In genomic region chr11:55158785-55159359, GRCm38 (mm10) we compare ENCODE assay signal across 9 mouse cellular contexts. TPM values are rescaled to one million over a fixed set of nuclear protein-coding genes. Genes with fewer than 3 reads are reported as not detected.
A peak's percentile ranks its signal among the peaks of the same experiment; 100 is the strongest.
DNase-seq lines count a peak whose midpoint lies in the region; ATAC-seq and TF ChIP-seq lines count a peak whose summit lies in the region.
"Had no signal": no experiment of that assay in that cellular context is flagged by ENCODE, and none has a peak within 500 bp of the region (broad histone marks: within the 10 kb centered on the region; RNA-seq: fewer than 3 reads in every experiment).

No protein-coding gene starts in this region.

- 51% methylated on average over 13 of the region's 13 CpGs for WGBS in heart, adult 2 months
- 48% methylated on average over 13 of the region's 13 CpGs for WGBS in liver, postnatal 0 days (ENCODE audit: insufficient replicate concordance)

- H3K27ac ChIP-seq in cortical plate, adult 2 months (ENCODE audit: insufficient read depth, low read length), result no peak overlapping the region
- H3K27ac ChIP-seq in heart, adult 2 months, result no peak overlapping the region
- H3K27ac ChIP-seq in liver, postnatal 0 days (ENCODE audit: low read depth), result no peak overlapping the region
- H3K27ac ChIP-seq: lung, embryonic 15.5 days had no signal

- peak; percentile 87 for TF ChIP-seq CTCF in cortical plate, adult 2 months (IDR thresholded peaks at IDR 0.05; ENCODE audit: extremely low read depth, insufficient read depth, low read length)
- peak; percentile 91 for TF ChIP-seq CTCF in heart, adult 2 months (IDR thresholded peaks at IDR 0.05)
- peak; percentile 95 for TF ChIP-seq CTCF in liver, postnatal 0 days (IDR thresholded peaks at IDR 0.05; ENCODE audit: low read depth)

- H3K4me3 ChIP-seq in cortical plate, adult 2 months (ENCODE audit: insufficient read depth, low read length), result no peak overlapping the region
- H3K4me3 ChIP-seq in heart, adult 2 months, result no peak overlapping the region
- H3K4me3 ChIP-seq in liver, postnatal 0 days (ENCODE audit: low read depth, low read length), result no peak overlapping the region
- H3K4me3 ChIP-seq: lung, embryonic 15.5 days had no signal

- peak; percentile 75 for ATAC-seq in activated CD4-positive, CD25-positive, alpha-beta regulatory T cell, adult 4 months
- ATAC-seq in liver, postnatal 0 days, result no peak; the same call in 1 of the 2 replicates

- DNase-seq in CD8-positive naive resting alpha-beta T cell, adult 2 months (ENCODE audit: low read depth in 2 of 2, low spot score in 2 of 2), result peak; percentile 86 to 89
- peak; percentile 78 to 79 for DNase-seq in heart, adult 2 months
- peak; percentile 85 to 92 for DNase-seq in kidney, postnatal 25 days
- DNase-seq in liver, postnatal 0 days, result peak; percentile 87
- peak; percentile 68 for DNase-seq in right cerebral cortex, adult 18-20 months
- DNase-seq in urinary bladder, adult 18-20 months (ENCODE audit: low spot score in 2 of 2), result peak; percentile 53 to 74

- no peak overlapping the region for H3K4me2 ChIP-seq in liver, postnatal 0 days (ENCODE audit: low read depth, low read length)
- H3K4me2 ChIP-seq: lung, embryonic 15.5 days had no signal

- no peak overlapping the region for H3K9ac ChIP-seq in heart, adult 2 months (ENCODE audit: low read depth, low read length)
- no peak overlapping the region for H3K9ac ChIP-seq in liver, postnatal 0 days (replicated peaks)
- H3K9ac ChIP-seq: lung, embryonic 15.5 days had no signal

- no peaks in the 10 kb centered on the region for H3K9me3 ChIP-seq in liver, postnatal 0 days (ENCODE audit: low read length)
- H3K9me3 ChIP-seq: lung, embryonic 15.5 days had no signal

- 0 out of 2 replicates have a peak, but pooled peaks have one; percentile 60 for TF ChIP-seq EP300 in heart, adult 2 months (IDR thresholded peaks at IDR 0.05; ENCODE audit: insufficient read depth, low read depth, low read length)
- TF ChIP-seq EP300 in liver, postnatal 0 days (IDR thresholded peaks at IDR 0.05; ENCODE audit: low read depth), result no peak

- H3K27me3 ChIP-seq in heart, adult 2 months (ENCODE audit: control insufficient read depth, insufficient read depth, low read length), result no peaks in the 10 kb centered on the region
- no peaks in the 10 kb centered on the region for H3K27me3 ChIP-seq in liver, postnatal 0 days (ENCODE audit: insufficient read depth, low read length)
- H3K27me3 ChIP-seq: lung, embryonic 15.5 days had no signal

- no peak for TF ChIP-seq POLR2A in cortical plate, adult 2 months (IDR thresholded peaks at IDR 0.05; ENCODE audit: extremely low read depth, insufficient read depth, low read length)
- TF ChIP-seq POLR2A in heart, adult 2 months (IDR thresholded peaks at IDR 0.05; ENCODE audit: insufficient read depth, low read depth, low read length), result no peak

- H3K79me2 ChIP-seq in heart, adult 2 months (replicated peaks; ENCODE audit: control insufficient read depth, insufficient read depth, low read length), result no peaks in the 10 kb centered on the region

- no peaks in the 10 kb centered on the region for H3K36me3 ChIP-seq in heart, adult 2 months (ENCODE audit: control insufficient read depth, insufficient read depth, low read length)
- H3K36me3 ChIP-seq in liver, postnatal 0 days (replicated peaks; ENCODE audit: insufficient read depth, low read length), result no peaks in the 10 kb centered on the region
- H3K36me3 ChIP-seq: lung, embryonic 15.5 days had no signal

- H3K4me1 ChIP-seq in cortical plate, adult 2 months (ENCODE audit: control insufficient read depth, insufficient read depth, low read length), result no peaks in the 10 kb centered on the region
- H3K4me1 ChIP-seq in heart, adult 2 months (ENCODE audit: control insufficient read depth, insufficient read depth, low read length), result no peaks in the 10 kb centered on the region
- H3K4me1 ChIP-seq in liver, postnatal 0 days (ENCODE audit: insufficient read depth), result peaks cover 12% of the 10 kb centered on the region; the same call in 1 of the 2 replicates
- H3K4me1 ChIP-seq: lung, embryonic 15.5 days had no signal

- intact Hi-C loops in heart, adult 2 months (cut with DNase I), result loop anchor here (2.0 to 5.0 kb wide), 2 partner anchors 72 to 114 kb away; no protein-coding TSS in a partner anchor

RNA-seq across cellular contexts. Expression of gene Slc36a3, which starts 7.4 kb away (rescaled TPM):
- 1 to 10 TPM in 1 of 2 experiments, under 1 TPM in 1; 0.36 to 1.2 TPM for polyA plus RNA-seq in activated CD4-positive, CD25-positive, alpha-beta regulatory T cell, adult 4 months (2017; shearing (Covaris generic))
- not detected in 2 replicates for polyA plus RNA-seq in cortical plate, adult 2 months (2012; rRNA removed)
- total RNA-seq in heart, adult 2 months (2021), result not detected
- polyA plus RNA-seq in heart, adult 2 months (2012; rRNA removed), result not detected in 2 replicates
- not detected in 2 replicates for polyA plus RNA-seq in liver, postnatal 0 days (2015; fragmentation: Nextera tagmentation; extraction: Ambion mirVana)
- polyA plus RNA-seq: lung, embryonic 15.5 days had no signal

RNA-seq across cellular contexts. Expression of gene Slc36a2, which starts 26.0 kb away (rescaled TPM):
- under 1 TPM in 1 of 2 experiments, not detected in 1; 0.37 TPM for polyA plus RNA-seq in activated CD4-positive, CD25-positive, alpha-beta regulatory T cell, adult 4 months (2017; shearing (Covaris generic))
- 0.53 and 0.75 TPM in 2 replicates for polyA plus RNA-seq in cortical plate, adult 2 months (2012; rRNA removed)
- total RNA-seq in heart, adult 2 months (2021), result 10 to 100 TPM; 10.6 to 12.1 TPM
- 70.1 and 80.6 TPM in 2 replicates for polyA plus RNA-seq in heart, adult 2 months (2012; rRNA removed)
- polyA plus RNA-seq in liver, postnatal 0 days (2015; fragmentation: Nextera tagmentation; extraction: Ambion mirVana), result 5.7 and 6.7 TPM in 2 replicates

RNA-seq across cellular contexts. Expression of gene Slc36a1, which starts 45.3 kb away (rescaled TPM):
- polyA plus RNA-seq in activated CD4-positive, CD25-positive, alpha-beta regulatory T cell, adult 4 months (2017; shearing (Covaris generic)), result 1 to 10 TPM; 2.3 to 2.5 TPM
- polyA plus RNA-seq in cortical plate, adult 2 months (2012; rRNA removed), result 33.5 and 35.9 TPM in 2 replicates
- 10 to 100 TPM; 11.4 to 13.2 TPM for total RNA-seq in heart, adult 2 months (2021)
- polyA plus RNA-seq in heart, adult 2 months (2012; rRNA removed), result 11.4 and 11.9 TPM in 2 replicates
- polyA plus RNA-seq in liver, postnatal 0 days (2015; fragmentation: Nextera tagmentation; extraction: Ambion mirVana), result 1.0 and 1.7 TPM in 2 replicates
